Mouse (Mus musculus): ENCODE measurements at regions not wholly inside any gene's neighbourhood (a gene's known extent, or its start where the extent isn't known, plus 50 kb on each side); places are given as distances from the start of the nearest gene placed in this dataset.
A peak's percentile ranks its signal among the peaks of the same experiment; 100 is the strongest.

DNA sequence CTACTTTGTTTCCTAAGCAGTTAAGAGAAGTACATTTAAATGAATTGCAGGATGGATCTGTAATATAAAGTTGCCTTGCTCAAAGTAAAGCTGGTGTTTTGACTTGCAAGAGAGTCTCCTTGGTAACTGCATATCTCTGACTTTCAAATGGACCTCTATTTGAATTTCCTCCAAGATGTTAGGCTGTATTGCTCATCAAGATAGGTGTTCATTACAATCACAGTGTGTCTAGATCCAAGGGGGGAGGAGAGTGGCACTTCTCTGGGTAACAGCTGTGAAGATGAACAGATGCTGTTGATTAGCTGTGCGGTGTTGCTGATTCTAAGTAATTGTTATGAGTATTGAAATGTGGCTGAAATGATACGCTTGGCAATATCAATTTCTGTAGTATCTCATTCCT is 787.2 kb downstream of the Pom121l12 start:
- intact Hi-C loops (cut with DNase I) = no loop called here
- DNase-seq (ENCODE audit: low spot score in 2 of 2) = peak; percentile 4 to 26

DNA sequence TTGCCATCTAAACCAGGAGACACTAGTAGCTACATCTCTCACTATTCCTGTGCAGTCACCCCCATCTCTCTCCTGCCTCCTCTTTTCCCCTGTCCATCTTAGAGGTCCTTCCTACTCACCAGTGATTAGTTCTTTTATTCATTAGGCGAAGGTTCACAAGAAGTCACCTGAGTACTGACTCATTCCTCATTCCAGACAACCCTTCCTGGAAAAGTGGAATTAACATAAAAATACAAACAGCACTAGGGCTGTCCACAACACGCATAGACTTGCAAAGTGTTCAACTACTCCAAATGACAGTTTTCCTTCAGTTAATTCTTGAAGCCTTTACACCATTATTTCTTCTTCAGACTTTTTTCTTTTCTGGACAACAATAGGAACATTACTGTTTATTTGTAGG is 821.7 kb upstream of the Vstm2a start:
- intact Hi-C loops (cut with DNase I) = no loop called here
- DNase-seq (ENCODE audit: low spot score in 2 of 2) = no peak
